Mouse (Mus musculus) midbrain, postnatal 0 days (tissue): ENCODE measurements at regions not wholly inside any gene's neighbourhood (a gene's known extent, or its start where the extent isn't known, plus 50 kb on each side); places are given as distances from the start of the nearest gene placed in this dataset.

Experiments used
- ATAC-seq: fragments of 200-750 bp; cut with Nextera tagmentation; 2 replicates; pipeline ENCODE4 v1.8.0; 2017; ENCODE audit warnings: moderate number of reproducible peaks, mild to moderate bottlenecking, moderate TSS enrichment, moderate library complexity; ENCODE audit not compliant: low FRiP score
- DNase-seq: peaks from one replicate; pipeline ENCODE4 v3.0.0-alpha.2; 2015; ENCODE audit warnings: low spot score
- H3K27ac ChIP-seq: fragments of 300-500 bp; sonication (generic); 2 replicates; pipeline ENCODE4 v1.5.1; 2014; ENCODE audit warnings: low read depth, mild to moderate bottlenecking, low read length, mixed read lengths
- H3K27me3 ChIP-seq: fragments of 300-500 bp; sonication (generic); 2 replicates; pipeline ENCODE4 v1.6.1; 2014; ENCODE audit warnings: low read length, control low read depth, mixed read lengths; ENCODE audit not compliant: insufficient read depth
- H3K36me3 ChIP-seq: fragments of 300-500 bp; sonication (generic); 2 replicates; pipeline ENCODE4 v1.6.1; 2014; ENCODE audit warnings: low read length, control low read depth, mixed read lengths; ENCODE audit not compliant: insufficient read depth
- H3K4me1 ChIP-seq: fragments of 300-500 bp; sonication (generic); 2 replicates; pipeline ENCODE4 v1.6.1; 2014; ENCODE audit warnings: mild to moderate bottlenecking, control low read depth, antibody characterized with exemption, low read length, mixed read lengths; ENCODE audit not compliant: insufficient read depth
- H3K4me2 ChIP-seq: fragments of 300-500 bp; sonication (generic); 2 replicates; pipeline ENCODE4 v1.6.1; 2014; ENCODE audit warnings: low read depth, mild to moderate bottlenecking, low read length, mixed read lengths; ENCODE audit not compliant: poor library complexity, severe bottlenecking
- H3K4me3 ChIP-seq: fragments of 300-500 bp; sonication (generic); 2 replicates; pipeline ENCODE4 v1.5.1; 2014; ENCODE audit warnings: low read depth, mild to moderate bottlenecking, low read length, moderate library complexity
- H3K9ac ChIP-seq: fragments of 300-500 bp; sonication (generic); replicated peaks from 2 replicates; pipeline ENCODE4 v1.6.1; 2014; ENCODE audit warnings: mild to moderate bottlenecking, low read length, moderate library complexity, mixed read lengths; ENCODE audit not compliant: poor library complexity, severe bottlenecking
- H3K9me3 ChIP-seq: fragments of 300-500 bp; sonication (generic); 2 replicates; pipeline ENCODE4 v1.6.1; 2016; ENCODE audit warnings: low read length, control low read depth
- CTCF ChIP-seq: IDR thresholded peaks from 2 replicates; pipeline ENCODE4 v1.5.1; 2016; ENCODE audit warnings: antibody characterized with exemption, mild to moderate bottlenecking
- WGBS: fragments of 180-500 bp; shearing (Covaris S2); extraction: QIAGEN DNeasy Blood & Tissue Kit; methylation state at CpG from one replicate; pipeline ENCODE4 v1.1.7; 2014; 5-methylcytosine and 5-hydroxymethylcytosine counted together

DNA sequence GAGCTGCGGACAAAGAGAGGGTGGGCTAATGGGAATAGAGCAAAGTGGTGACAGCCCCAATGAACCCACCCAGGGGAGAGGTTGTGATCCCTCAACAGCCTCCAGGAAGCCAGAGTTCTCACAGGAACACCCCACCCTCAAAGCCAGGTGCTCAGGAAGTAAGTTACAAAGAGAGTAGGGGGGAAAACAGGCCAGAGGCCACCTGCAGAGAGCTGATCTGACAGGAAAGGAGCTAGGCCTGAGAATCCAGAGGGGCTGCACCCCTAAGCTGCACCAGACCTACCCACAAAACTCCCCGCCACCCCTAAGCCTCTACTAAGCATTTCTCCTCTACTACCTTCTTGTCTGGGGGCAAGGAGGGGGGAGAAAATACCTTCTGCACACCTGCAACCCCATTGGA, 120.5 kb downstream of the Psmg1 start:
- H3K4me1 ChIP-seq = no peaks in the 10 kb centered on the region
- H3K27me3 ChIP-seq = no peaks in the 10 kb centered on the region
- H3K9ac ChIP-seq = no peak overlapping the region
- ATAC-seq (no peak), DNase-seq (no peak)
- no peaks in the 10 kb centered on the region for H3K9me3 ChIP-seq
- no peak overlapping the region for H3K4me3 ChIP-seq
- H3K4me2 ChIP-seq = no peak overlapping the region
- no peak for TF ChIP-seq CTCF
- 83% methylated on average over 2 of the region's 2 CpGs for WGBS
- H3K36me3 ChIP-seq = no peaks in the 10 kb centered on the region
- H3K27ac ChIP-seq = no peak overlapping the region

DNA sequence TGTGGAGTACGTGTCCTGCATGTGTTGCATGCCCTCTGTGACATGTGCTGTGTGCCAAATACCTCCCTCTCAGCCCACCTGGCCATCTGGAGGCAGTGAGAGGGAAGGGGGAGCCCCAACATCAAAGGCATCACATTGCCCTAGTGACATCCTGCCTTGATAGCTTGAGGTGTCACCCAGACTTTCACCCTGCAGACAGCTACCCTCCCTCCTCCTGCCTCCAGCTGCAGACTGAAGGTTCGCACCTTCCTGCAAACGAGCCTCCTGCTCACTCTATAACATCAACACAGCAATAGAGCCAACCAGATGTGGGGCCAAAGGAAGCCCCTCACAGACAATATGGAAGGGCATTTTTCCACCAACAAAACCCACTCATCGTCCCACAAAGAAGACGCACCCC, 121.3 kb downstream of the Psmg1 start:
- Histone ChIP-seq H3K27ac (no peak overlapping the region), H3K4me2 (no peak overlapping the region), H3K4me3 (no peak overlapping the region), H3K27me3 (no peaks in the 10 kb centered on the region), H3K36me3 (no peaks in the 10 kb centered on the region), H3K9ac (no peak overlapping the region), H3K9me3 (no peaks in the 10 kb centered on the region), H3K4me1 (no peaks in the 10 kb centered on the region)
- 73% methylated on average over 5 of the region's 5 CpGs for WGBS
- ATAC-seq = no peak
- TF ChIP-seq CTCF = no peak
- DNase-seq = no peak

DNA sequence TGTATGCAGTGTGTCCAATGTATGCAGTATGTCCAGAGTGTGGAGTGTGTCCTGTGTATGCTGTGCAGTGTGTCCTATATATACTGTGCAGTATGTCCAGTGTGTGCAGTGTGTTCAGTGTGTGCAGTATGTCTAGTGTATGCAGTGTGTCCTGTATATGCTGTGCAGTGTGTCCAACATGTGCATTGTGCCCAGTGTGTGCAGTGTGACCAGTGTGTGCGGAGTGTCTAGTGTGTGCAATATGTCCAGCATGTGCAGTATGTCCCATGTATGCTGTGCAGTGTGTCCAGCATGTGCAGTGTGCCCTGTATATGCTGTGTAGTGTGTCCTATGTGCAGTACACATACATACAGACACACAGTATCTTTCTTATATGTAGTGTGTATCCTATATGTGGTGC, 121.9 kb downstream of the Psmg1 start:
- no peaks in the 10 kb centered on the region for H3K36me3 ChIP-seq
- H3K4me2 ChIP-seq = no peak overlapping the region
- H3K9ac ChIP-seq = no peak overlapping the region
- H3K27ac ChIP-seq = no peak overlapping the region
- no peak for TF ChIP-seq CTCF
- H3K27me3 ChIP-seq = no peaks in the 10 kb centered on the region
- DNase-seq (no peak), ATAC-seq (no peak)
- H3K9me3 ChIP-seq = no peaks in the 10 kb centered on the region
- H3K4me1 ChIP-seq = no peaks in the 10 kb centered on the region
- no peak overlapping the region for H3K4me3 ChIP-seq
- WGBS = 91% methylated on average over 1 of the region's 1 CpGs

DNA sequence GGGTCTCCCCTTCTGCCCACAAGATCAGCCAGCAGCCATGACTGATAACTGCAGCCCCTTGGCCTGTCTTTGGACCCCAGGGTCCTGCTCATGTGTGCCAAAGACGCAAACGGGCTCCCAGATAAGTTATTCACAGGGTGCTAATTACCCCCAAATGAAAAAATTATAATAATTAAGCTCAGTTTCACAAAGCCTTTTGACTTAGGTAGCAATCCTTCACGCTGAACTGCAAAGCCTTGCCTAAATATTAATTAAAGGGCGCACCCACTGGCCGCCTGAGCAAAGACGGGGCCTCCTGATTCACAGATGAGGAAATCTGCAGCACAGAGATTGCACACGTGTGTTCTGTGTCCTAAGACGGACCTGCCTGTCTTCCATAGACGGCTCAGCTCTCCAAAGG, 123.2 kb downstream of the Psmg1 start:
- no peaks in the 10 kb centered on the region for H3K4me1 ChIP-seq
- WGBS = 80% methylated on average over 9 of the region's 9 CpGs
- H3K9me3 ChIP-seq = no peaks in the 10 kb centered on the region
- no peak overlapping the region for H3K4me2 ChIP-seq
- H3K27ac ChIP-seq = no peak overlapping the region
- H3K9ac ChIP-seq = no peak overlapping the region
- no peak for DNase-seq
- H3K27me3 ChIP-seq = no peaks in the 10 kb centered on the region
- no peak for ATAC-seq
- H3K4me3 ChIP-seq = no peak overlapping the region
- no peaks in the 10 kb centered on the region for H3K36me3 ChIP-seq
- no peak for TF ChIP-seq CTCF

DNA sequence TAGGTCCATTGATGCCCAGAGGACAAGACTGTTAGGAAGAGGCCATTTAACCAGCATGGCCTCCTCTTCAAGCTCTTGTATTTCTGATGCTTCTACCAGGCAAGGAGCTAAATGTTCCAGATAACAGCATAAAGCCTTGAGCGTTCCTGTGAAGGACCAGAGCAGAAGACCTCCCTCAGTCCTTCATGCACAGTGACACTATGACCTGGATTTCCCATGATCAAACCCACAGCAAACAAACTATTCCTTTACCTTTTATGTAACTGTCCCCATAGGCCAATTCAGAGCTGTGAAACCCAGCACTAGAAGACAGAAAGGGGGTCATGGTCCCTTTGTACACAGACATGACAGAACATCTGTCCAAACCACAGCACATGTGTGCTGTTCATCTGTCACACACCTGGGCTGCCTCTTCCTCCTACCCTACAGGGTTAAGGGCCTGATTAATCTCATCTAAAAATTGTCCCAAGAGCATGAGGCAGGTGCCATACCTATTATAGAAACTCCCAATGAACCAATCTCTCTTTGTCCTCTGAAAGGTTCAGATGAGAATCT, 123.8 kb downstream of the Psmg1 start:
- DNase-seq (no peak), ATAC-seq (no peak)
- no peak for TF ChIP-seq CTCF
- Histone ChIP-seq H3K36me3 (no peaks in the 10 kb centered on the region), H3K27me3 (no peaks in the 10 kb centered on the region), H3K4me2 (no peak overlapping the region), H3K4me3 (no peak overlapping the region), H3K4me1 (no peaks in the 10 kb centered on the region), H3K27ac (no peak overlapping the region), H3K9me3 (no peaks in the 10 kb centered on the region), H3K9ac (no peak overlapping the region)
- 96% methylated on average over 1 of the region's 1 CpGs for WGBS

DNA sequence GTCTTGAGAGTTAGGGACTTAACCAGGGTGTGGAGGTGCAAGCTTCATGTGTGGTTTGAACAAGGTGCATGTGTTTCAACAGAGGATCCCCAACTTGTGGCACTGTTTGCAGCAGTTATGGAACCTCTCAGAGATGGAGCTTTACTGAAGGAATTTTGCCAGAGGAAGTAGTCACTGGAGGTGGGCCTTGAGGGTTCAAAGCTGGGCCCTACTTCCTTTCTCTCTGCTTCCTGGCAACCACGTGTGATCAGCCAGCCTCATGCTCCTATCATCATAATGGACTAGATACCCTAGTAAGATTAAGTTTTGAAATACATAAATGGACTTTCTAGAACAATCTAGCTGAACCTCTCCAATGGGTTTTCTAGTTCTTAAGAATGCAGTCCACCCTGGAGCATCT, 125.2 kb downstream of the Psmg1 start:
- Histone ChIP-seq H3K4me1 (no peaks in the 10 kb centered on the region), H3K36me3 (no peaks in the 10 kb centered on the region), H3K4me2 (no peak overlapping the region), H3K9me3 (no peaks in the 10 kb centered on the region), H3K9ac (no peak overlapping the region), H3K27ac (no peak overlapping the region), H3K4me3 (no peak overlapping the region), H3K27me3 (no peaks in the 10 kb centered on the region)
- 72% methylated on average over 1 of the region's 1 CpGs for WGBS
- no peak for ATAC-seq
- TF ChIP-seq CTCF = no peak
- no peak for DNase-seq
